Mouse (Mus musculus): ENCODE measurements around the gene Zfp560. TPM values are rescaled to one million over a fixed set of nuclear protein-coding genes. Genes with fewer than 3 reads are reported as not detected.

The Zfp560 gene
- 0.41 and 0.68 TPM in 2 replicates for polyA plus RNA-seq (2012; rRNA removed; ENCODE audit: low replicate concordance)

GRCm38 (mm10) chr9:20384532-20385342 is at the start of gene Zfp560:
Gene Zfp560, minus strand, starts transcription at chr9:20385177.

GRCm38 (mm10) chr9:20335994-20336393 is 49.0 kb downstream of the Zfp560 start, which contains the start of gene Olfr18:
Gene Olfr18, minus strand, starts transcription at chr9:20336094.

GRCm38 (mm10) chr9:20298232-20298631 is 86.7 kb downstream of the Zfp560 start, which contains the start of gene Olfr873:
Gene Olfr873, plus strand, starts transcription at chr9:20298532.

Other genes starting within 250 kb of the Zfp560 start
- gene Olfr870, start 211.1 kb downstream of the Zfp560 start, polyA plus RNA-seq (2012; rRNA removed; ENCODE audit: low replicate concordance): not detected in 2 replicates
- gene Olfr871, start 173.0 kb downstream of the Zfp560 start, polyA plus RNA-seq (2012; rRNA removed; ENCODE audit: low replicate concordance): not detected in 2 replicates
- gene Olfr872, start 148.1 kb downstream of the Zfp560 start, polyA plus RNA-seq (2012; rRNA removed; ENCODE audit: low replicate concordance): not detected in 2 replicates
- gene Olfr39, start 102.8 kb downstream of the Zfp560 start, polyA plus RNA-seq (2012; rRNA removed; ENCODE audit: low replicate concordance): not detected in 2 replicates
- not detected in 2 replicates for gene Olfr873, start 86.6 kb downstream of the Zfp560 start, polyA plus RNA-seq (2012; rRNA removed; ENCODE audit: low replicate concordance)
- gene Olfr18, start 49.1 kb downstream of the Zfp560 start, polyA plus RNA-seq (2012; rRNA removed; ENCODE audit: low replicate concordance): not detected in 2 replicates
- 0.11 and 0.27 TPM in 2 replicates for gene Zfp26, start 75.0 kb upstream of the Zfp560 start, polyA plus RNA-seq (2012; rRNA removed; ENCODE audit: low replicate concordance)
- gene Zfp426, start 107.6 kb upstream of the Zfp560 start, polyA plus RNA-seq (2012; rRNA removed; ENCODE audit: low replicate concordance): 0.44 and 1.2 TPM in 2 replicates
- 0.19 and 0.79 TPM in 2 replicates for gene Zfp266, start 136.2 kb upstream of the Zfp560 start, polyA plus RNA-seq (2012; rRNA removed; ENCODE audit: low replicate concordance)
- 0.37 and 1.0 TPM in 2 replicates for gene Zfp846, start 196.1 kb upstream of the Zfp560 start, polyA plus RNA-seq (2012; rRNA removed; ENCODE audit: low replicate concordance)